Mouse (Mus musculus) B cell, adult 2 months (primary cell): Measurements from ENCODE around the gene Rhox3a.
"Not testable (repeated sequence)": the region's sequence is repeated elsewhere in the genome, so short reads cannot be mapped to it uniquely, and the experiment has no call there.

Experiments used
- DNase-seq, 2 experiments: peaks; one replicate each; pipeline ENCODE4 v3.0.0; 2022

Rhox3a gene

DNA sequence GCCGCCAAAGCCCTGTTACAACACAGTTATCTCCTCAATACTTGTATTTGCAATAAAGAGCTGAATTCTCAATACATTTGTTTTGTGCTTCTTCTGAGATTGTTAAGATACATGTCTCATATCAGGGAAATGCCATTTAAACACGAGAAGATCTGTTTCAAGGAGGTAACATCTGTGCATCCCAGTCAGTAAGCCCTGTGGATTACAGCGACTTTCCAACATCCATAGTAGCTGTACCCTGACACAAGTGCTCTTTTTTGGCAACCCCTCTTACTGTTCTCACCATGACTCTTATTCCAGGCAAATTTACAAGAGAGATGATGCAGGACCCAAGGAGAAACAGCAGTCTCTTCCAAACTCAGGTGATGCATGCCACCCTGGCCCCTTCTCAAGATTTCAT lies at the start of gene Rhox3a:
Gene Rhox3a, plus strand, starts transcription at position 301 of the 400 bp plus-strand sequence.
- DNase-seq: not testable (repeated sequence)

DNA sequence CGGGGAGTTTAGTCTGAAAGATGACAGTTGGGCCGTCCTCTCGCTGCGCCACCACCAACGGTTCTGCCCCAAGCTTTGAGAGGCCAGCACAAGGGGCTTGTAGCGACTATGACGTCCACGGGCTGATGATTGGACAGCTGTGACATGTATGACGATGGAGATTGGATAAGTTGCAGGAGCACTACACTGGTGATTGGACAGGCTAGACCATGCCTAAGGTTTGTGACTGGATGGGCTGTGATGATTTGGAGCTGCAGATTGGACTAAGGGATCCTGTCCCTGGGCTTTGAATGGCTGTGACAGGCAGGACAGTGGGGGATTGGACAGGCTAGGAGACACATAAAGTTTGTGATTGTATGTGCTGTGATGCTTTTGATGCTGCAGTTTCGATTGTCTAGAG lies 38.8 kb upstream of the Rhox3a start, which contains the start of gene Gm9:
Gene Gm9, minus strand, starts transcription at position 101 of the 400 bp plus-strand sequence.
- no peak for DNase-seq

DNA sequence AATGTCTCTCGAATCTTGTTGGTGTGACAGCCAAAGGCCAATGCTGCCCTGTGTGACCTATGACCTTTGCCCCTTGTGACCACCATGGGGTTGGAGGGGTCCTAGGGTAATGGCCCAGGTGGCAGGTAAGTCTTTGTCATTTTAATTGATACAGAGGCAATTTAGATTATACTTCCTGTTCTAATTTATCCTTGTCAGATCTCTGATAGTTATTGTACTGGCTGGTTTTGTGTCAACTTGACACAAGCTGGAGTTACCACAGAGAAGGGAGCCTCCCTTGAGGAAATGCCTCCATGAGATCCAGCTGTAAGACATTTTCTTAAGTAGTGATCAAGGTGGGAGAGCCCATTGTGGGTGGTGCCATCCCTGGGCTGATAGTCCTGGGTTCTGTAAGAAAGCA lies 27.6 kb upstream of the Rhox3a start, which contains the start of gene Rhox1:
Gene Rhox1, minus strand, starts transcription at position 101 of the 400 bp plus-strand sequence.
- not testable (repeated sequence) for DNase-seq

DNA sequence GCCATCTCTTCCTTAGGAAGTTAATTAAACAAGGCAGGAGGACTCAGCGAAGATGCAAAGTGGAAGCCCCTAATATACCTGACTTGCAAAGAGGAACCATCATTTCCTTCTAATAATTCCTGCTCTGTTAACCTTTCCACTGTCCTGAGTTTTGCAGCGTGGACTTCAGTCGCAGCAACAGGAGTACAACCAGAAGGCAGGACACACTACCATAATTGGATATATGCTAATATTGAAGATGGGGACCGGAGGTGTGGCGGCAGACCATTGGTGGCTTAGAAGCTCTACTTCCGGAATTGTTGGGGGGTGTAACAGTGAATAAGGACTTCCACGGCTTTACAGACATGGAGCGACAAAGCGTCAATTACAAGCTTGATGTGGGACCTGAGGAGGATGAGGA lies 5.0 kb upstream of the Rhox3a start, which contains the start of gene Rhox2a:
Gene Rhox2a, plus strand, starts transcription at position 301 of the 400 bp plus-strand sequence.
- DNase-seq: not testable (repeated sequence)

DNA sequence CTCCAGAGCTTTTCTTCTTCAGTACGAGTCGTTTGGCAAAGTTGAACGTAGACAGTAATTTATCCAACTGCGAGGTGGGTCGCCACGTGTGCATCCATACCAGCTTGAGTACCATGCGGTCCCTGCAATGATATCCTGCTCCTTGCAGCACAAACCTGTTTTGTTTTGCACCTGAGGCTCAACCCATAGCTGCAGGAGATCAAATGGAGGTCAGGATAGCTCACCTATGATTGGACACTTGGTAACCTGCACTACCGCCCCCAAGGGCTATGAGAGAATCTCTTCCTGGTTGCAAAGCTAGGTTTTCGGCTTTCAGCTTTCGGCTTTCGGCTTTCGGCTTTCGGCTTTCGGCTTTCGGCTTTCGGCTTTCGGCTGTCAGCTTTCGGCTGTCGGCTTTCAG lies 15.3 kb downstream of the Rhox3a start, which contains the start of gene Rhox4a:
Gene Rhox4a, plus strand, starts transcription at position 301 of the 400 bp plus-strand sequence.
- not testable (repeated sequence) for DNase-seq
